Mouse (Mus musculus): ENCODE measurements around the gene Wdr90. TPM values are rescaled to one million over a fixed set of nuclear protein-coding genes. Genes with fewer than 3 reads are reported as not detected.
"Not testable (repeated sequence)": the region's sequence is repeated elsewhere in the genome, so short reads cannot be mapped to it uniquely, and the experiment has no call there.

The Wdr90 gene
- total RNA-seq, 2 experiments from 2014 or later, result 34.9 to 36.8 TPM

- DNase-seq (ENCODE audit: extremely low spot score in 1 of 2, low spot score in 2 of 2), result peak; percentile 91 to 92
- peak within 1 kb of the TSS; percentile 99 for H3K27ac ChIP-seq
- intact Hi-C loops (cut with DNase I), result no loop called here
- H3K4me3 ChIP-seq, result peak within 1 kb of the TSS; percentile 63
- TF ChIP-seq CTCF (IDR thresholded peaks at IDR 0.05), result peak; percentile 49
These were observed 52.3 kb downstream of the Wdr90 start, which contains the start of gene Fbxl16 for GRCm38 (mm10) chr17:25808789-25809605. Gene Fbxl16, plus strand, starts transcription at chr17:25809085.

- TF ChIP-seq CTCF (IDR thresholded peaks at IDR 0.05), result no peak
- peak overlapping the region; percentile 90 for H3K27ac ChIP-seq
- intact Hi-C loops (cut with DNase I), result no loop called here
- peak overlapping the region; percentile 63 for H3K4me3 ChIP-seq
- no peak for DNase-seq (ENCODE audit: extremely low spot score in 1 of 2, low spot score in 2 of 2)
These were observed 53.3 kb downstream of the Wdr90 start for GRCm38 (mm10) chr17:25808028-25808427.

- intact Hi-C loops (cut with DNase I), result not testable (repeated sequence)
These were observed 53.8 kb downstream of the Wdr90 start for GRCm38 (mm10) chr17:25807452-25807851.

GRCm38 (mm10) chr17:25806507-25806906 is 54.8 kb downstream of the Wdr90 start:
- Histone ChIP-seq H3K4me3 (no peak overlapping the region), H3K27ac (no peak overlapping the region)
- intact Hi-C loops (cut with DNase I), result no loop called here
- DNase-seq (ENCODE audit: extremely low spot score in 1 of 2, low spot score in 2 of 2), result no peak
- no peak for TF ChIP-seq CTCF (IDR thresholded peaks at IDR 0.05)

More at GRCm38 (mm10) chr17:25807452-25807851, 53.8 kb downstream of the Wdr90 start:
- H3K27ac ChIP-seq; H3K4me3 ChIP-seq; DNase-seq (ENCODE audit: extremely low spot score in 1 of 2, low spot score in 2 of 2): not testable (repeated sequence)
- peak; percentile 34 for TF ChIP-seq CTCF (IDR thresholded peaks at IDR 0.05)

- DNase-seq (ENCODE audit: extremely low spot score in 1 of 2, low spot score in 2 of 2), result peak; percentile 77 to 82
- Histone ChIP-seq H3K4me3 (peak overlapping the region; percentile 37), H3K27ac (peak overlapping the region; percentile 96)
- intact Hi-C loops (cut with DNase I), result loop anchor here (5.0 kb wide), 2 partner anchors 231 to 406 kb away; partner anchors contain the start of gene Sox8
- TF ChIP-seq CTCF (IDR thresholded peaks at IDR 0.05), result no peak
These were observed 58.3 kb downstream of the Wdr90 start for GRCm38 (mm10) chr17:25802825-25803517.

GRCm38 (mm10) chr17:25801029-25801428 is 60.3 kb downstream of the Wdr90 start:
- peak; percentile 58 to 67 for DNase-seq (ENCODE audit: extremely low spot score in 1 of 2, low spot score in 2 of 2)
- TF ChIP-seq CTCF (IDR thresholded peaks at IDR 0.05), result peak; percentile 89

GRCm38 (mm10) chr17:25796951-25797369 is 64.3 kb downstream of the Wdr90 start, which contains the start of gene Metrn:
Gene Metrn, minus strand, starts transcription at chr17:25797136.
- intact Hi-C loops (cut with DNase I), result loop anchor here (1.0 kb wide), 1 partner anchor 24 kb away; the partner anchor contains the start of gene Narfl
- peak within 1 kb of the TSS; percentile 53 for H3K4me3 ChIP-seq
- peak; percentile 76 to 81 for DNase-seq (ENCODE audit: extremely low spot score in 1 of 2, low spot score in 2 of 2)
- peak within 1 kb of the TSS; percentile 76 for H3K27ac ChIP-seq
- TF ChIP-seq CTCF (IDR thresholded peaks at IDR 0.05), result no peak

More at GRCm38 (mm10) chr17:25801029-25801428, 60.3 kb downstream of the Wdr90 start:
- Histone ChIP-seq H3K27ac (peak overlapping the region; percentile 51), H3K4me3 (no peak overlapping the region)
- intact Hi-C loops (cut with DNase I), result loop anchor here (1.0 to 5.0 kb wide), 5 partner anchors 28 to 404 kb away; partner anchors contain the start of genes Narfl and Sox8

GRCm38 (mm10) chr17:25796211-25796771 is 65.0 kb downstream of the Wdr90 start:
- no peak for TF ChIP-seq CTCF (IDR thresholded peaks at IDR 0.05)
- intact Hi-C loops (cut with DNase I), result no loop called here
- no peak for DNase-seq (ENCODE audit: extremely low spot score in 1 of 2, low spot score in 2 of 2)
- H3K27ac ChIP-seq, result peak overlapping the region; percentile 76
- peak overlapping the region; percentile 53 for H3K4me3 ChIP-seq

- peak within 1 kb of the TSS; percentile 78 for H3K27ac ChIP-seq
- peak in 1 of 2 experiments; percentile 70 for DNase-seq (ENCODE audit: extremely low spot score in 1 of 2, low spot score in 2 of 2)
- intact Hi-C loops (cut with DNase I), result no loop called here
These were observed 65.7 kb downstream of the Wdr90 start, which contains the start of gene AC134908.4 for GRCm38 (mm10) chr17:25795609-25796092. Gene AC134908.4, minus strand, starts transcription at chr17:25795659.

GRCm38 (mm10) chr17:25794998-25795397 is 66.3 kb downstream of the Wdr90 start:
- peak overlapping the region; percentile 78 for H3K27ac ChIP-seq
- peak overlapping the region; percentile 18 for H3K4me3 ChIP-seq
- no peak for DNase-seq (ENCODE audit: extremely low spot score in 1 of 2, low spot score in 2 of 2)
- intact Hi-C loops (cut with DNase I), result no loop called here
- TF ChIP-seq CTCF (IDR thresholded peaks at IDR 0.05), result no peak

More at GRCm38 (mm10) chr17:25795609-25796092, 65.7 kb downstream of the Wdr90 start, which contains the start of gene AC134908.4:
- TF ChIP-seq CTCF (IDR thresholded peaks at IDR 0.05), result no peak
- peak within 1 kb of the TSS; percentile 53 for H3K4me3 ChIP-seq

Small RNAs within 50 kb of the gene (microRNA-seq; reads per million reads assigned to microRNA genes)
- gene Mir3082, result 6.6 to 6.7 reads per million in 2 experiments

Other genes with a start within 250 kb of the Wdr90 start
- gene Gng13, start 144.3 kb downstream of the Wdr90 start, total RNA-seq (2021), result 100 to 1,000 TPM; 146 to 168 TPM
- 1 to 10 TPM; 1.3 to 1.4 TPM for gene Chtf18, start 134.1 kb downstream of the Wdr90 start, total RNA-seq (2021)
- gene Rpusd1, start 133.8 kb downstream of the Wdr90 start, total RNA-seq (2021), result 10 to 100 TPM; 55.6 to 57.4 TPM
- gene Mslnl, start 125.5 kb downstream of the Wdr90 start, total RNA-seq (2021), result under 1 TPM; 0.45 to 0.47 TPM
- gene Msln, start 107.1 kb downstream of the Wdr90 start, total RNA-seq (2021), result 1 to 10 TPM; 3.1 to 3.9 TPM
- gene Narfl, start 87.7 kb downstream of the Wdr90 start, total RNA-seq (2021), result 10 to 100 TPM; 32.4 to 33.2 TPM
- 100 to 1,000 TPM; 112 to 123 TPM for gene Haghl, start 75.8 kb downstream of the Wdr90 start, total RNA-seq (2021)
- gene Ccdc78, start 74.9 kb downstream of the Wdr90 start, total RNA-seq (2021), result not detected
- gene Fam173a, start 68.6 kb downstream of the Wdr90 start, total RNA-seq (2021), result 10 to 100 TPM; 84.9 to 85.1 TPM
- gene AC134908.4, start 65.8 kb downstream of the Wdr90 start, total RNA-seq (2021), result 1 to 10 TPM in 1 of 2 experiments, not detected in 1; 1.4 TPM
- 10 to 100 TPM; 72.3 to 88.2 TPM for gene Metrn, start 64.4 kb downstream of the Wdr90 start, total RNA-seq (2021)
- 100 to 1,000 TPM; 644 to 656 TPM for gene Fbxl16, start 52.4 kb downstream of the Wdr90 start, total RNA-seq (2021)
- 10 to 100 TPM; 26.8 to 30.9 TPM for gene Wdr24, start 37.9 kb downstream of the Wdr90 start, total RNA-seq (2021)
- gene Jmjd8, start 32.6 kb downstream of the Wdr90 start, total RNA-seq (2021), result 10 to 100 TPM; 55.1 to 55.6 TPM
- 100 to 1,000 TPM; 162 to 171 TPM for gene Stub1, start 28.1 kb downstream of the Wdr90 start, total RNA-seq (2021)
- gene Rhbdl1, start 24.2 kb downstream of the Wdr90 start, total RNA-seq (2021), result 10 to 100 TPM; 36.3 to 39.6 TPM
- 10 to 100 TPM; 23.0 to 25.1 TPM for gene Gm20683, start 19.7 kb downstream of the Wdr90 start, total RNA-seq (2021)
- 100 to 1,000 TPM; 103 to 105 TPM for gene Rhot2, start 16.6 kb downstream of the Wdr90 start, total RNA-seq (2021)
- gene Mcrip2, start 7.3 kb upstream of the Wdr90 start, total RNA-seq (2021), result 10 to 100 TPM; 17.8 to 25.7 TPM
- 10 to 100 TPM; 37.8 to 38.1 TPM for gene Mettl26, start 13.6 kb upstream of the Wdr90 start, total RNA-seq (2021)
- gene Wfikkn1, start 19.4 kb upstream of the Wdr90 start, total RNA-seq (2021), result 1 to 10 TPM; 1.7 TPM
- gene Rab40c, start 58.2 kb upstream of the Wdr90 start, total RNA-seq (2021), result 10 to 100 TPM; 46.4 to 47.2 TPM
- gene Pigq, start 83.4 kb upstream of the Wdr90 start, total RNA-seq (2021), result 100 to 1,000 TPM in 1 of 2 experiments, 10 to 100 TPM in 1; 96.5 to 118 TPM
- gene Nhlrc4, start 83.5 kb upstream of the Wdr90 start, total RNA-seq (2021), result under 1 TPM; 0.20 to 0.87 TPM
- gene A930017K11Rik, start 91.1 kb upstream of the Wdr90 start, total RNA-seq (2021), result under 1 TPM; 0.26 to 0.27 TPM
- 10 to 100 TPM; 53.9 to 59.3 TPM for gene Capn15, start 124.3 kb upstream of the Wdr90 start, total RNA-seq (2021)
- gene Rab11fip3, start 208.1 kb upstream of the Wdr90 start, total RNA-seq (2021), result 100 to 1,000 TPM; 114 to 119 TPM
- gene Decr2, start 228.8 kb upstream of the Wdr90 start, total RNA-seq (2021), result 10 to 100 TPM; 28.5 to 31.5 TPM
- 1 to 10 TPM; 3.6 to 4.2 TPM for gene Nme4, start 234.1 kb upstream of the Wdr90 start, total RNA-seq (2021)

Data from left cerebral cortex, adult 2 months (tissue).